Mouse (Mus musculus) megakaryocyte, embryonic 14.5 days (primary cell): ENCODE data around the gene Dapk3. TPM values are rescaled to one million over a fixed set of nuclear protein-coding genes. Genes with fewer than 3 reads are reported as not detected.
A peak's percentile ranks its signal among the peaks of the same experiment; 100 is the strongest.

Source experiments
- H3K27me3 ChIP-seq: replicated peaks from 2 replicates; pipeline ENCODE3; 2012; ENCODE audit warnings: inconsistent platforms
- H3K36me3 ChIP-seq: replicated peaks from 2 replicates; pipeline ENCODE3; 2012; ENCODE audit warnings: low read length, inconsistent platforms, mixed read lengths
- H3K4me1 ChIP-seq: 2 replicates; pipeline ENCODE4 v1.6.1; 2012; ENCODE audit warnings: inconsistent platforms
- H3K4me3 ChIP-seq: replicated peaks from 2 replicates; pipeline ENCODE3; 2012; ENCODE audit warnings: moderate library complexity, mild to moderate bottlenecking, inconsistent platforms
- H3K9me3 ChIP-seq: 2 replicates; pipeline ENCODE4 v1.6.1; 2012; ENCODE audit warnings: inconsistent platforms
- FLI1 ChIP-seq: IDR thresholded peaks from 2 replicates; pipeline ENCODE4 v1.6.1; 2012; ENCODE audit warnings: low read length, inconsistent platforms, mixed read lengths
- GATA1 ChIP-seq: IDR thresholded peaks from 3 replicates; pipeline ENCODE4 v1.6.1; 2012; ENCODE audit warnings: mixed read lengths, low read length, inconsistent platforms, borderline replicate concordance
- polyA plus RNA-seq: library from polyadenylated mRNA; stranded (reverse); fragments of >175 nt; gene quantifications from 2 replicates; pipeline ENCODE4 v1.2.3, GENCODE M21; 2012; ENCODE audit warnings: low replicate concordance; ENCODE audit not compliant: insufficient read depth

Gene Dapk3
- polyA plus RNA-seq, 1 experiment, result 168 TPM

GRCm38 (mm10) chr10:81138821-81139528, 43.8 kb upstream of the Dapk3 start:
- Histone ChIP-seq H3K4me3 (peak overlapping the region; percentile 98), H3K9me3 (no peaks in the 10 kb centered on the region), H3K36me3 (peaks cover 49% of the 10 kb centered on the region), H3K27me3 (no peaks in the 10 kb centered on the region), H3K4me1 (peaks cover 72% of the 10 kb centered on the region)
- TF ChIP-seq GATA1, result no peak
- no peak for TF ChIP-seq FLI1

GRCm38 (mm10) chr10:81139529-81139846, 43.3 kb upstream of the Dapk3 start:
- Histone ChIP-seq H3K4me3 (peak overlapping the region; percentile 98), H3K4me1 (peaks cover 72% of the 10 kb centered on the region), H3K9me3 (no peaks in the 10 kb centered on the region), H3K36me3 (peaks cover 55% of the 10 kb centered on the region), H3K27me3 (no peaks in the 10 kb centered on the region)
- TF ChIP-seq FLI1 (no peak), GATA1 (no peak)

GRCm38 (mm10) chr10:81140005-81140404, 42.8 kb upstream of the Dapk3 start:
- peaks cover 72% of the 10 kb centered on the region for H3K4me1 ChIP-seq
- H3K4me3 ChIP-seq, result peak overlapping the region; percentile 98
- H3K9me3 ChIP-seq, result no peaks in the 10 kb centered on the region
- peaks cover 60% of the 10 kb centered on the region for H3K36me3 ChIP-seq
- TF ChIP-seq GATA1 (no peak), FLI1 (no peak)
- H3K27me3 ChIP-seq, result no peaks in the 10 kb centered on the region

GRCm38 (mm10) chr10:81140717-81141454, 41.9 kb upstream of the Dapk3 start:
- Histone ChIP-seq H3K4me1 (peaks cover 72% of the 10 kb centered on the region), H3K36me3 (peaks cover 68% of the 10 kb centered on the region), H3K27me3 (no peaks in the 10 kb centered on the region), H3K9me3 (no peaks in the 10 kb centered on the region), H3K4me3 (peak overlapping the region; percentile 98)
- no peak for TF ChIP-seq GATA1
- TF ChIP-seq FLI1, result no peak

GRCm38 (mm10) chr10:81141455-81142210, 41.2 kb upstream of the Dapk3 start:
- H3K36me3 ChIP-seq, result peaks cover 76% of the 10 kb centered on the region
- TF ChIP-seq GATA1 (no peak), FLI1 (no peak)
- H3K4me1 ChIP-seq, result peaks cover 80% of the 10 kb centered on the region
- no peaks in the 10 kb centered on the region for H3K9me3 ChIP-seq
- H3K4me3 ChIP-seq, result peak overlapping the region; percentile 98
- no peaks in the 10 kb centered on the region for H3K27me3 ChIP-seq

- H3K4me3 ChIP-seq, result peak overlapping the region; percentile 64
- peaks cover 89% of the 10 kb centered on the region for H3K4me1 ChIP-seq
- H3K36me3 ChIP-seq, result peaks cover 85% of the 10 kb centered on the region
- no peak for TF ChIP-seq FLI1
- no peak for TF ChIP-seq GATA1
- no peaks in the 10 kb centered on the region for H3K27me3 ChIP-seq
- no peaks in the 10 kb centered on the region for H3K9me3 ChIP-seq
Observed at GRCm38 (mm10) chr10:81142551-81142981, 40.2 kb upstream of the Dapk3 start.

- no peak for TF ChIP-seq GATA1
- TF ChIP-seq FLI1, result no peak
- Histone ChIP-seq H3K27me3 (no peaks in the 10 kb centered on the region), H3K4me1 (peaks cover 96% of the 10 kb centered on the region), H3K9me3 (no peaks in the 10 kb centered on the region), H3K36me3 (peaks cover 92% of the 10 kb centered on the region), H3K4me3 (peak overlapping the region; percentile 18)
Observed at GRCm38 (mm10) chr10:81143157-81143633, 39.6 kb upstream of the Dapk3 start.

GRCm38 (mm10) chr10:81143845-81144437, 38.9 kb upstream of the Dapk3 start:
- H3K36me3 ChIP-seq, result peaks cover 97% of the 10 kb centered on the region
- H3K4me1 ChIP-seq, result peaks cover 99% of the 10 kb centered on the region
- TF ChIP-seq GATA1 (no peak), FLI1 (no peak)
- no peaks in the 10 kb centered on the region for H3K27me3 ChIP-seq
- peak overlapping the region; percentile 62 for H3K4me3 ChIP-seq
- H3K9me3 ChIP-seq, result no peaks in the 10 kb centered on the region

- peaks cover 97% of the 10 kb centered on the region for H3K36me3 ChIP-seq
- no peaks in the 10 kb centered on the region for H3K27me3 ChIP-seq
- TF ChIP-seq GATA1 (no peak), FLI1 (no peak)
- peak overlapping the region; percentile 46 for H3K4me3 ChIP-seq
- no peaks in the 10 kb centered on the region for H3K9me3 ChIP-seq
- peaks cover 94% of the 10 kb centered on the region for H3K4me1 ChIP-seq
Observed at GRCm38 (mm10) chr10:81144667-81145066, 38.1 kb upstream of the Dapk3 start.
